Mouse (Mus musculus) c-Kit-positive CD71-positive TER-119-negative erythroid progenitor cells, embryonic 14.5 days (primary cell): ENCODE measurements around the gene Mocs1.

ENCODE experiments used
- DNase-seq: peaks from one replicate; pipeline ENCODE4 v3.0.0-alpha.2; 2013; ENCODE audit warnings: low read depth

The Mocs1 gene

GRCm38 (mm10) chr17:49481876-49482275 lies 53.7 kb downstream of the Mocs1 start:
- no peak for DNase-seq

GRCm38 (mm10) chr17:49484435-49484834 lies 56.3 kb downstream of the Mocs1 start:
- DNase-seq = no peak

GRCm38 (mm10) chr17:49489098-49489497 lies 60.9 kb downstream of the Mocs1 start:
- DNase-seq = no peak

DNA sequence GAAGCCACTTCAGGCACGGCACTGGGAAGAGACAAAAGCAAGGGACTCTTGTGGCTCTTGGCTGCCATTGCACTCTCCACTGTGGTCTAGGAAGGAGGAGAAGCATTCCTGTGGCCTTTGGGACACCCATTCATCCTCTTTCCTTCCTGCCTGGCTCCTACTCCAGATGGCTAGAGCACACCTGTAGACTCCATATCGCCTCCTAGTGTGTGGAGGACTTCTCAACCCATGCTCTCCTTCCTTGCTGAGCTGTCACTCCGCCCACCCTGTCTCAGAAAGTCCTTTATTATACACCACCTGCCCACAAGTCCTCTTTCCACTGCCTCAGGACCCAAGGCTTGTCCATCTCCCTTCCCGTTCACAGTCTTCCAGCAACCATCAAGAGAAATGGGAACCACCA lies 65.1 kb downstream of the Mocs1 start:
- DNase-seq = no peak

GRCm38 (mm10) chr17:49498169-49498568 lies 70.0 kb downstream of the Mocs1 start:
- DNase-seq = no peak

DNA sequence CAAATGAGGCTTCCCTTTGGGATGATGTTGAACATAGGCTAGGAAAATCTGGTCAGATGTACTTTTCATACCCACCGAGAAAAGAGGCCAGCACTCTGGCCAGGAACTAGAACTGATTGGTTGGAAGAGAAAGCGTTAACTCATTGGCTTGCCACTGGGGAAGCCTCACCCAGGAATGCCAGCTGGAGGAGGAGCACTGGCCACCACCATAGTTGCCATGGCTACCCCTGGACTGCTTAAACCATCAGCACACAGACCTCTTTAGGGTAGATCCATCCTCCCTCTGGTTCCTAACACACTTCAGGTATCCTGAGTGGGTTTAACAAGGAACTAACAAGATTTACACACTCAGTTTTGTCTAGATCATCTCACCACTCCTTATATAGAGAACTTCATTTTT lies 71.5 kb downstream of the Mocs1 start:
- DNase-seq = no peak

DNA sequence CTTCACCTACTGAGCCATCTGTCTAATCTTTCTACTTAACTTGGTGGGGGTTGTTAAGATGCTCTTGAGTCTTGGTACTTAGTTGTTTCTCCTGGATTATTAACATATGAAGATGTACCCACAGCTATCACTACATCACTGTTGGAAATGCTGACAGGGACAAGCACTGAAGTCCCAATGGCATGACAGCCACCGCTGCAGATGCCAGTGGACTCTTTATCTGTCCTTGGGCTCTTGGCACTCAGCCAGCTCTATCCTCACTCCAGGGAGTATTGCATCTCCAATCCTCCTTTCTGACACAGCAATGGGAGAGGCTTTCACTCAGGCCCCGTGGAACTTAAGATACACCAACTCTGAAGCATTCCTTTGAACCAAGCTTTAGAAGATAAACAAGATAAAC lies 72.1 kb downstream of the Mocs1 start:
- DNase-seq = no peak

DNA sequence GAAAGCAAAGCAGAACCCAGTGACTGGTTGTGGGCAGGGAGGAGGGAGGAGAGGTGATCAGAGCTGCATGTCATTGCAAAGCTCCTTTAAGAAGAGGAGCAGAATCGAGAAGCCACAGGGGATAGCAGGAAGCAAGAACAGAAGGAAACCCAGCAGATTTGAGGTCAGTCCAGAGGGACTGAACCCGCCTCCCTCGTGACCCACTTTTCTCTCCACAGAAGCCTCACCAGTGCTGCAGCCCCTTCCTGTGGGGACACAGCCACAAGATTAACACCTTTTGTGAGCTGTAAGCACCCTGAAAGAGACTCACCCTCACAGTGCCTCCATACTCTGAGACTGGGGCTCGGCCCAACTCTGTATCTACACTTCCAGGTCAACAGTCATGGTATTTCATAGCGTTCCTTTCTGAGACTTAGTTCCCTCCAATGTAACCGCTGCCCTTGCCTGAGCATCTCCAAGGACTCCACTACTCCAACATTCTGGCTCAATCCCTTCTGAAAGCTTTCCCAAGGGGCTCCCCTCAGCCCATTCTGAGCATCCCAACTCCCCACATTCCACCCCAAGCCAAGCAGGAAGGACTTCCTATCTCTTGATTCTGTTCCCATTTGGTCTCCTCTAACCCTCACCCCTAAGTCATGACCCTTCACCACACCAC lies 75.2 kb downstream of the Mocs1 start:
- no peak for DNase-seq
